Mouse (Mus musculus): ENCODE measurements at regions not wholly inside any gene's neighbourhood (a gene's known extent, or its start where the extent isn't known, plus 50 kb on each side); places are given as distances from the start of the nearest gene placed in this dataset.

DNA sequence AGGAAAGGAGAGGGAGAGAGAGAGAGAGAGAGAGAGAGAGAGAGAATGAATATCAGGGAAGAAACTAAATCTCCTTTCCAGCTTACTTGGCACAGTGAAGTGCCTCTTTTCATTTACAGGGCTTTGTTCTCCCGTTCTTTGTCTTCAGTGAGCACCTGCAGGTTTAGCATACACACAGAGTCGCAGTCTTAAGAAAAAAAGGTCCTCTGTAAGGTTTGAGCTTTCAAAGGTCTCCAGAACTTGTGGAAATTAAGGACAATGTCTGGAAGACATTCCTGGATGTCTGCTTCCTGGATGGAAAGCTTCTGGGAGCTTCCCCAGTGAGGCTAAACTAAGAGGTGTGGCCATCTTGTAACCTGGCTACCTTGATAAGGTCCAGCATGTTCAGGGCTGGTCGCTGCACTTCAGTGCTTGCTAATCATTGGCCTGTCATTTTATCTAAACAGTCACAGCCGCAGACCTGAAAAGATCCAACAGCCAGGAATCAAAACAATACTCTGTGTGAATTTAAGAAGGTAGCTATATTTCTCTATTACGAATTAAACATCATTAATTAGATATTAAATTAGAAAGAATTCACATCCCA lies 113.1 kb upstream of the Ralgapa2 start:
- DNase-seq, result no peak

- no peak for DNase-seq
Observed at GRCm38 (mm10) chr2:146626531-146626930, 114.4 kb upstream of the Ralgapa2 start.

DNA sequence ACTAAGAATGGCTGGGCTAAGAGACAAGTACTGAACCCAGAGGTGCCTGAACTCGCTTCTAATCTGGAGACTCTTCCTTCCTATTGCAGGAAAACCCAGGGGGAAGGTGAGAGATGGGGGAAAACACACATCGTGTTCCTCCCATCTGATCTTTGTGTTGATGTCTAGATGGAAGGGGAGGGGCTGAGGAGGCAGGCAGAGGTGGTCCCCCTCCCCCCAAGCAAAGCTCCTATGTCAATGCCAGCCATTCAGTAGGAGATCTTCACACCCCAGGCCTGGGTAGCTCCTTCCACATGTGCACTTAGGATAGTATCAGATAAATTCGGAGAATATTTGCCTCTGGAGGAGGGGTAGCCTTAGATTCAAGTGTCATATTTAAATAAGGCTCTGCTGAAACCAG lies 118.0 kb upstream of the Ralgapa2 start:
- DNase-seq, result no peak

DNA sequence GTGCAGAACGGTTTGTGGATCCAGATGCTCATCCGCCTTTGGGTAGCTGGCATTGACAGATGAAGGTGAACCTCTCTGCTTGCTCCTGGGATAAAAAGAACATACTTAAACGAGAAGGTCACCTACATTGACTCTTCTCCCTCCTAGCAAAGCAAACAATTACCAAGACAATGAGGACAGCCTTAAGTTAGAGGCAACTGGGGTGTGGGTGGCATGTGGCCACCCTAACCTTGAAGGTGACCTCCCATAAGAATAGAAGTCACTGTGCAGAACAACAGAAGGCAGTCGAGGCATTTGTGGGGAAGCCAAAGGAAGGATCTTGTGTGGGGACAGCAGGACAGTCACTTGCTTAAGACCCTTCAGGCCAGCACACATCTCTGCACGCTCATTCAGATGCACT lies 119.0 kb upstream of the Ralgapa2 start:
- DNase-seq, result no peak

- peak; percentile 42 to 62 for DNase-seq
Observed at GRCm38 (mm10) chr2:146633329-146634070, 121.4 kb upstream of the Ralgapa2 start.

- no peak for DNase-seq
Observed at GRCm38 (mm10) chr2:146637573-146637972, 125.4 kb upstream of the Ralgapa2 start.

DNA sequence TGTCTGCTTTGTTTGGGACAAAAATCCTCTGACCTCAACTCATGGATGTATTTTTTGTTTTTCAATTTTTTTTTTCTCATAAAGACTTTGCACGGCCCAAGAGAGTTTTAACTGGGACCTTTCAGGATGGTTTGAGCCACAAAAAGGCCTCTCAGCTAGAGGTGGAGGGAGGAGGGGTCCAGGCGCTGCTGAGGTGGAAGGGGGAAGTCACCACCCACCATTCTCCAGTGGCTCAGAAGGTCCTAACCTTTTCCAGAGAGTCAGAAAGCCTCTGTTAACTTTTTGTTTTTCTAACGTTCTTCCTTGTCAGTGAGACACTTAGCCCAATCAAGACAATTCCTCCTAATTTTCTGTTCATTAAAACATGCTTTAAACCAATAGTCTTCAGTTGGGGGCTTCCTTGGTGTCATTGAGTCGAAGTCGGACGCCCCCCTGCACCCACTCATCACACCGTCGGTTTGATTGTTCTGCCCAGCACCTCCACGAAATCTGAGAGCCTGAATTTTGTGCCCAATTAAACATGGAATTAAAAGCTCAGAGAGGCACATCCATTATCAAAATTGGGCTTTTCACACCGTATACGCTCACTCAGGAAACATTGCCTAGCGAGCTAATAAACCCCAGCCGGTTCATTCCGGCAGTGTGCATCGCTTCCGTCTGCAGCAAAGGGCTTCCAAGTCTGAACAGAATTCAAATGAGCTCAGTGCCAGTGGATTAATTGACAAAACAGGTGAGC lies 134.3 kb upstream of the Ralgapa2 start:
- DNase-seq, result no peak

DNA sequence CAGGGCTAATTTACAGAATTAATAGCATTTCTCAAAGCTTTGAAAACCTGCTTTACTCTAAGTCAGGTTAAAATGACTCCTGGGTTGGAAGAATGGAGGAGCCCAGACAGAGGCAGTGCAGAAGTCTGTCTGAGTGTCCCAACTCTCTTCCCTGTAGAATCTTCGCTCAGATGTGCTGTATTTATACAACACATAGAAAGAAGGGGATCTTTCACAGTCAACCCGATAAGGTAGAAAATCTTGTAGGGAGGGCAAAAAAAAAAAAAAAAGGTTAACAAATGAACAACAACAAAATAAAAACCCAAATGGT lies 134.8 kb upstream of the Ralgapa2 start:
- no peak for DNase-seq

- DNase-seq, result no peak
Observed at GRCm38 (mm10) chr2:146661346-146661745, 149.2 kb upstream of the Ralgapa2 start.

DNA sequence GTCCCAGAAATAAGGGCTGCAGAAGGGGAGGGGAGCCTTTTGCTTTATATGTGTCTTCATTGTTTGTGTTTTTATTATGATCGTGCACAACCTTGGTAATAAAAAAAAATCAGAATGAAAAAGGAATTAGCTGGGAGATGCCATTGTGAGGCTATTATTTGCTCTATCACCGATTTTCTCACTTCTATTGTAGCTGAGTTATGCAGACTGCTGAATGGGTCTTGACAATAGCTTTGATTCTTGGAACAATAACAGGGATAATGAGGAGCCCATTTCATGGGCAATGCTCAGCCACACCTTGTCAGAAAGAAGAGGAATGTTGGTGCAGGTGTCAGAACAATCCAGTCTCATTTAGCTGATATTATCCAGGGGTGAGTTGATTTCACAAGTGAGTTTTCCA lies 160.6 kb upstream of the Ralgapa2 start:
- no peak for DNase-seq

DNA sequence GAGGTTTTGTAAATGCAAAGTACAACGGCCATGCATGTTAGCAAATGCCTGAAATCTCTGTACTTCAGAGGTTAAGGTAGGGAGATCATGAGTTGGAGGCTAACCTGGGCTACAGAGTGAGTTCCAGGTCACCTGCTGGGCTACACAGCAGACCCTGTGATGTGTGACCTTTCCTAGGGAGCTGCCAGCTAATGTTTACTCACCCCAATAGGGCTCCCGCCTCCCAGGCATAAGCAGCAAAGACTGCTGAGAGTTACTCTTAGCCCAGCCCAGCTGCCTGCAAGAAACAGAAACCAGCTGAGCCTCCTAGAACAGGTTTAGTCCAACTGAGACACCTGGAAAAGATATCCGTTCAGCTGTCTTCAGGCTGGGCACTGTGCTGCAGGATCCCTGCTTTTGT lies 169.8 kb upstream of the Ralgapa2 start:
- no peak for DNase-seq

DNA sequence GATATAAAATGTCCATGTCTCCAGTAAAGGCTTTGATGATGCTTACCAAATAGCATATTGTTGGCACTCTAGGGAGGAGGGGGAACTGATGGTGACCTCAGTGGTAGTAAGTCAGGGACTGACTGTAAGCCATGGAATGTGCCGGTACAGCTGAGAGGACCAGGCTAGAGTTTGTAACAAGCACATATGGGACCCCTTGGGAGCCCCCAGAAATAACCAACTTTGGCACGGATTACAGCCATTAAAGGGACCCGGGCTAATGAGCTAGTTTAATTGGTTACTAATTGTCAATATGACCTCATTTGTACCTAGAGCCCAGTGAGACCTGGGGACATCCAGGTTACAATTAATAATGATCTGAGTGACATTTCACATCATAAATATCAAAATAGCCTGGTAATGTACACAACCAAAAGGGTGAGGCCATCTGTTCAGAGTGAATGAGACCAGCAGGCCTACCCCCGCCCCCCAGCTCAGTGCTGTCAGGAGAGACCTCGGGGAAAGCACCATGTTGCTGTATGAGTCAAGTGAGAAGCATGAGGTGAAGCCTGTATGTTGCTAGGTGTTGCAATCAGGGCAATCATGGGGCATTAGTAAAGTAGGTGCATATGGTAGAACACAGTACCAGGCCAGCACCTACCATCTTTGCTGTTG lies 169.7 kb upstream of the Kiz start:
- DNase-seq, result no peak

DNA sequence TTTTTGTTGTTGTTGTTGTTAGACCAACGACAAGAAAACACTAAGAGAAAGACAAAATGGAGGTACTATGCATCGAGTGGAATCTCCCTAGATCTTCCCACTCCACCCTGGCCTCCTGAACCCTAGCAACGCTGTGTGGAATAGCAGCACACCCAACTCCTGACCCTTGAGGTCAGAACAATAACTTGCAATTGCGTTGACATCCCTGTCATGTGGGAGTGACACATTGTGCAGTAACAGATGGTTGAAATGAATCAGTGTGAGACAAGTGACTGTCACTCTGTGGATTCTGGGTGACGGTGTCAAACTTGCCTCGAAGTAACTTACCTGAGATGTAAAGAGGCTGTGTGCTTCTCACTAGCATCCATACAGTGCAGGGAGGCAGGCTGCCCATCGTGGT lies 167.1 kb upstream of the Kiz start:
- no peak for DNase-seq

GRCm38 (mm10) chr2:146693484-146693883 lies 162.2 kb upstream of the Kiz start:
- no peak for DNase-seq

DNA sequence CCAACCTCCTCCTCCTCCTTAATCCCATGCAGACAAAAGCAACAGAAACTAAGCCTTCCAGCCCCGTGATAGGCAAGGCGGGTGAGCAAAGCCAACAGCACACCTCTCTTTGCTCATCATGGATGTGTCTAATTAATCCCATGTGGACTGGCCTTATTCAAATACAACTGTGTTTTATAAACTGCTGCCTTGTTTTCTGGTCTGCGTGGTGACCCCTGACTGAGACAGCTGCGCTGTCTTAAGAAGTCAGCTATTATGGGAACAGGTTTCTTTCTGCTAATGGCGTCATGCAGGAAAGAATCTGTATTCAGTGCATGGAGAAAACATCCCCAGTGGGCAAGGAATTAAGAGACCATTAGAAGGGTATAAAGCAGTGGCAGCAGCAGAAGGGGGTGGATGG lies 161.6 kb upstream of the Kiz start:
- no peak for DNase-seq

DNA sequence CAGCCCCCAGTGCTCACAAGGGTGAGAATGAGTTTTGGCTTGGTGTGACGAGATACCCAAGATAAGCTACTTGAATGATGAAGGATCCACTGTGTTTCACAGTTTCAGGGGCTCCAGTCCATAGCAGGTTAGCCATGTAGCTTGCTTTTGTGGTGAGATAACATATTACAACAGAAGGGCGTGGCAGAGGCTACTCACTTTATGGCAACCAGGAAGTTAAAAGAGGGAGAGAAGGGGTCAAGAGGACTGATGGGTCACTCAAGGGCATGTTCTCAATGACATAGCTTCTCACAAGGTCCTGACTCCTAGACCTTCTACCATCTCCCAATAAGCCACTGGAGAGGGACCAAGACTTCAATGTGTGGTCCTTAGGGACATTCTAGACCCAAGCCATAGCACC lies 159.4 kb upstream of the Kiz start:
- no peak for DNase-seq

GRCm38 (mm10) chr2:146696727-146697126 lies 158.9 kb upstream of the Kiz start:
- DNase-seq, result no peak

GRCm38 (mm10) chr2:146710676-146711075 lies 145.0 kb upstream of the Kiz start:
- no peak for DNase-seq

- DNase-seq, result no peak
Observed at GRCm38 (mm10) chr2:146721184-146721715, 134.4 kb upstream of the Kiz start.

- DNase-seq, result no peak
Observed at GRCm38 (mm10) chr2:146722351-146723025, 133.2 kb upstream of the Kiz start.

GRCm38 (mm10) chr2:146723172-146723571 lies 132.5 kb upstream of the Kiz start:
- DNase-seq, result no peak

DNA sequence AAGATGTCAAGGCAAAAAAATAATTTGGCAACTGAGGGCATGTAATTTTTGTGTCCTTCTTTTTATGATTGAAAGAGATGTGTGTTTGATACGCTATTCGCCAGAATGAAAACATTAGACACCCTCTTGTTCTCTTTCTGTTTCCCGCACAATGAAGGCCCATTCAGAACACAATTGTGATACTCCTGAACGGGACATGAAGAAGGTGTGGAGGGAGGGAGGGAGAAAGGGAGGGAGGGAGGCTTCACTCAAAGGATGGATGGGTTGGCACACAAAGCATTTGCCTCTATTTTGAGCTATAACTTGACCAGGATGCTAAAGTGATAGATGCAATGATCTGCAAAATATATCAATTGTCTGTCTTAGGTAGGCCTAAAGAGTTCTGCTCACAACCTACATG lies 132.0 kb upstream of the Kiz start:
- DNase-seq, result no peak

- no peak for DNase-seq
Observed at GRCm38 (mm10) chr2:146724142-146724679, 131.5 kb upstream of the Kiz start.

Measured in lung, adult 18-20 months (tissue).